Mouse (Mus musculus): ENCODE measurements around the gene Itsn2.
"Not testable (repeated sequence)": the region's sequence is repeated elsewhere in the genome, so short reads cannot be mapped to it uniquely, and the experiment has no call there.

Itsn2 gene

DNA sequence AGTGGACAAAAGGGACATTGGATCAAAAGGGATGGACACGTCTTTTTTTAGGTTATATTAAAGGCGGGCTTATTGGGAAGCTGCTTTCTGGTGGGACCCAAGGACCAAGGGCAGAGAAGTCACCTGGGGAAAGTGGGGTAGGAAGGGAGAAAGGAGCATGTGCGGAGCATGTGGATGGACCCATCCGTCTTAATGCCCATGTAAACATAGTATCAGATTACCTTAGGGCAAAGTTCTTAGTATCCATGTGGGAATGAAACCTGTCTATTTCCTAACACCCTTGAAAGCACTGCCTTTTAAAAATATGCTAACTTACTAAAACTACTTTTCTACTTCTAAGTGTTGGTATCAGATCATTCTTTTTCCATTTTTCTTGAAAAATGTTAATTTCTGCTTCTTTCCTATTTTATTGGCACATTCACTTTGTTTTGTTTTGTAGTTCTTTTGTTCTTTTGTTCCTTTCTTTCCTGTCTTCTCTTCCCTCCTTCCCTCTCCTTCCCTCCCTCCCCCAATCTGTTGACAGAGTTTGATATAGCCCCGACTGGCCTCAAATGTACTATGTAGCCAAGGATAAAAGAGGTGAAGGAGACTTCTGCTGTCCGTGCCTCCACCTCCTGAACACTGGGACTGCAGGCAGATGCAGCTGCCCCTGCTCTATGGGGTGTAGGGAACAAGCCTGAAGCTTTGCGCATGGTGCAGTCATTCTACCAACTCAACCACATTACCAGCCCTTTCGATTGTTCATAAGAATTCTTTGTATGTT is 6.4 kb downstream of the Itsn2 start:
- DNase-seq (ENCODE audit: low read depth, low spot score) = no peak

DNA sequence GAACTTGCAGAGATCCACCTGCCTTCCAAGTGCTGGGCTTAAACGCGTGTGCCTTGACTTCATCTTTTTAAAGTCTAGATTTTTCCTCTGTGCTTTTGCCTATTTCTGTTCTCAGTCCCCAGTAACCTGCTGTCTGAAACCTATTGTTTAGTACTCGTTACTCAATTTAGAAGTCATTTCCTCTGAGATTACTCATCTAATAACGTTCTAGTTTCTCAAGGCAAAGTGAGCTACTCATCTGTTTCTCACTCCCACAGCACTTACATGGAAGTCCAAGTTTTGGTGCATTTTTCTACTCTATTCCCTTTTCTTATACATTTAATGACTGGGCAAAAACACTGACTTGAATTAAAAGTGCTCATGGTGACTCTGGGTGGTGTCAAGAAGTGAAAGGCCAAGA is 7.3 kb downstream of the Itsn2 start:
- no peak for DNase-seq (ENCODE audit: low read depth, low spot score)

DNA sequence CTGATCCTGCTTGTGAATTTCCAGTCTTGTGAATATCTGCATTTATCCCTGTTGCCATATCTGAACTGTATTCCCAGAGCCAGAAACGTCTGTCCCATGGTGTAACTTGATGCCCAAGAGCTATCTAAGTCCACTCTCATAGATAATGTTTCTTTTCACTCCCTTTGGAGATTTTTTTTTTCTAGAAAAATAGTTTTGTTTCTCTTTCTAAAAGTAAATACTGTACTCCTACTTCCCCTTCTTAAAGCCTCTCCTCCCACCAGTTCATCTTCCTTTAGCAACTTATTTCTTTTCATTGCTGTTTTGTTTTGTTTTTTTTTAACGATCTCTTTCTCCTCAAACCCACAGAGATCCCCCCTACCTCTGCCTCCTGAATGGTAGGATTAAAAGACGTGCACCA is 14.2 kb downstream of the Itsn2 start:
- DNase-seq (ENCODE audit: low read depth, low spot score) = no peak

DNA sequence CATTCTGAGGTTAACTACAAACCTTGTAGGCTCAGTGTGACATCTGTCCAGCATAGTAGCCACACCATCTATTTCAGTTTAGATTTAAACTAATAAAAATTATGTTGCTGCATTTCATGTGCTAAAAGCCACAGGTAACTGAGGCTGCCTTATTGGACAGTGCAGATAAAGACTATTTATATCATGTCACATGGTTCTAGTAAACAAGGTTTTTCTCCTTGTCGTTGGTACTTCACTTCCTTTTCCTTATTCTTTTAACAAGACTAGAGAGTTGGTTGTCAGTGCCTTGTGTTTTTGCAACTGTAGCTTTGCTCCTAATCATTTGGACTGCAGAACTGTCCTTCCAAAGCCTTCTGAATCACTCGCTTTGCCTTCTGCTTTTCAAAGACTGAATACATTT is 22.3 kb downstream of the Itsn2 start:
- no peak for DNase-seq (ENCODE audit: low read depth, low spot score)

DNA sequence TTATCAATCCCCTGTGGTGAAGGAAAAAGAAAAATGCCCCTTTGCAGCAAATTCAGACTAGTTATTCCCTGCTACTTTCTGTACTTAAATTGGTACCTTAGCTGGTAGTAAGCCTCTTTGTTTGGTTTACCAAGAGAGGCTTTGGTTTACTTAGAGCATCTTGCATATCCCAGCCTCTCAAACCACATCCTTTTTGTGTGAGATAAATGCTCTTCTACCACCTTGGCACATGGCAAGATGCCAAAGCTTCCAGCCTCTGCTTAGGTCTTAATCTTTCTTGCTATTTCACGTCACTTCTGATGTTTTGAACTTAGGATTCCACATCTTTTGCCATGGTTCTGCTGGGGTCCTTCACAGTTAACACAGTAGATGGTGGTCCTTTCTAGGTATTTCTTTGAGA is 31.8 kb downstream of the Itsn2 start:
- no peak for DNase-seq (ENCODE audit: low read depth, low spot score)

- no peak for DNase-seq (ENCODE audit: low read depth, low spot score)
These were observed 40.5 kb downstream of the Itsn2 start for GRCm38 (mm10) chr12:4632957-4633356.

DNA sequence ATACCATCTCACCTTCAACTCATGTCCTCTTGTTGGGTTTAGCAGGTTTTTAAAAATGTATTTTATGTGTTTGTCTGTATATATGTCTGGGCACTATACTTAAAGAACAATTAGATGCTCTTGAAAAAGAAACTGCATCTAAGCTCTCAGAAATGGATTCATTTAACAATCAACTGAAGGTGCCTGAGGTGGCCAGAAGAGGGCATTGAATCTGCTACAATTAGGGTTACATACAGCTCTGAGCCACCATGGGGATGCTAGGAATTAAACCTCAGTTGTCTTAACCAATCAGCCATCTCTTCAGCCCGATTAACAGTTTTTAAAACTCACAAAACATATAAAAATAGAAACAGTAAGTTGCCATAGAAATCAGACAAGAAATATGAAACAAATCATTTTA is 46.0 kb downstream of the Itsn2 start:
- no peak for DNase-seq (ENCODE audit: low read depth, low spot score)

GRCm38 (mm10) chr12:4640737-4641136 is 48.3 kb downstream of the Itsn2 start:
- DNase-seq (ENCODE audit: low read depth, low spot score) = no peak

DNA sequence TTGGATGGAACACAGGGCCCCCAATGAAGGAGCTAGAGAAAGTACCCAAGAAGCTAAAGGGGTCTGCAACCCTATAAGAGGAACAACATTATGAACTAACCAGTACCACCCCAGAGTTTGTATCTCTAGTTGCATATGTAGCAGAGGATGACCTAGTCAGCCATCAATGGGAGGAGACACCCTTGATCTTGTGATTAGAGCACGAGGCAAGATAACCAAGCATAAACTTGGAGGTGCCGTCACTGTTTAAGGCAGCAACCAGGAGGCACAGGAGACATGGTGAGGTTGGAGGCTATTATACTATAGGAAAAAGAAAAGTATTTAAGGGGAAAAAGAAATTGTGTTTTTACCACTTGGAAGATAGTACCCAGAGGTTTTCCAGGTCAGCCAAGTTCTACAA is 64.4 kb downstream of the Itsn2 start:
- DNase-seq (ENCODE audit: low read depth, low spot score) = no peak

- DNase-seq (ENCODE audit: low read depth, low spot score) = no peak
These were observed 72.7 kb downstream of the Itsn2 start for GRCm38 (mm10) chr12:4664929-4665674.

- no peak for DNase-seq (ENCODE audit: low read depth, low spot score)
These were observed 73.2 kb downstream of the Itsn2 start for GRCm38 (mm10) chr12:4665675-4666037.

- DNase-seq (ENCODE audit: low read depth, low spot score) = no peak
These were observed 83.9 kb downstream of the Itsn2 start for GRCm38 (mm10) chr12:4676336-4676735.

DNA sequence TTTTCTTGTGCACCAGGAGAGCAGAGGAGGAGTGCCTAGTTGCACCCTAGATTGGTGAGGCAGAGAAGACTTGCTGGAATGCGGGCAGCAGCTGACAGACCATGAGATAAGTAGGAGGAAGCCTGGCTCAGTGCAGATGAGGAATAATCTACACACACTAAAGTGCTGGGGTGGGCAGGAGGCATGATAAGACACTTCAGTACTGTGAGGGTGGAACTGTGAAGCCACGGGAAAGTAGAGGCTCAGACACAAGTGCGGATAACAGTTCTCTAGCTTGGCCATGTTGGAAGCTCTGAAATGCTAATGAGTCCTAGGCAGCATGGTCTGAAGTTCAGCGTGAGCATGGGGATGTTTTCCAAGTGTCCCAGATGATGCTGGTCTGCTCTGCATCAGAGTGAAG is 87.5 kb downstream of the Itsn2 start:
- DNase-seq (ENCODE audit: low read depth, low spot score) = peak; percentile 49

DNA sequence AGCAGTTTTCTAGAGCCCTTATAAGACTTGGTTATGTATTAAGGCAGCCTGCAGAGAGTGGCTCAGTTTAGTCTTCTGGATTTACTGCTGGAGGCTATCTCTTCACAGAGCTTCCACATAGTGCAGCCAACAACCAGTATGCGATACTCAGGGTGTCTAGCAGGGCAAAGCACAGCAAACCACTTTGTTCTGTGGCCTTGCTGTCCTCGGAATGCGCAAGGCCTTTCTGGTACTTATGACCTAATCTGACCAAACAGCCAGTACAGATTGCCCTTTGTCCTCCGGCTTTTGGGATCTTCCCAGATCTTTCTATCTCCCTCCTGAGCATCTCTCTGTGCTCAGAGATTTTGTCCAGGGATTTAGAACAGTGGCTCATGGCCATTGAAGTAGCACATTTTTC is 93.0 kb downstream of the Itsn2 start:
- DNase-seq (ENCODE audit: low read depth, low spot score) = no peak

DNA sequence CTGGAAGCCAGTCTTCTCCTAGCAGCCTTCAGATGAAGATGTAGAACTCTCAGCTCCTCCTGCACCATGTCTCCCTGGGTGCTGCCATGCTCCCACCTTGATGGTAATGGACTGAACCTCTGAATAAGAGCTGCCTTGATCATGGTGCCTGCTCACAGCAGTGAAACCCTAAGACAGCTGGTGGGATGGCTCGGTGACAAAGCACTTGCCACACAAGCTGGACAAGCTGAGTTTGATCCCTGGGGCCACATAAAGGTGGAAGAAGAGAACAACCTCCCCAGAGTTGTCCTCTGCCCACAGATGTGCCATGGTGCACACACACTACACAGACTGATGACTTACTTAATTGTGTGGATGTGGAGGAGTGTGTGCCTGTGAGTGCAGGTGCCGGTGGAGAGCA is 95.9 kb downstream of the Itsn2 start:
- DNase-seq (ENCODE audit: low read depth, low spot score) = no peak

GRCm38 (mm10) chr12:4689341-4689740 is 96.9 kb downstream of the Itsn2 start:
- DNase-seq (ENCODE audit: low read depth, low spot score) = no peak

DNA sequence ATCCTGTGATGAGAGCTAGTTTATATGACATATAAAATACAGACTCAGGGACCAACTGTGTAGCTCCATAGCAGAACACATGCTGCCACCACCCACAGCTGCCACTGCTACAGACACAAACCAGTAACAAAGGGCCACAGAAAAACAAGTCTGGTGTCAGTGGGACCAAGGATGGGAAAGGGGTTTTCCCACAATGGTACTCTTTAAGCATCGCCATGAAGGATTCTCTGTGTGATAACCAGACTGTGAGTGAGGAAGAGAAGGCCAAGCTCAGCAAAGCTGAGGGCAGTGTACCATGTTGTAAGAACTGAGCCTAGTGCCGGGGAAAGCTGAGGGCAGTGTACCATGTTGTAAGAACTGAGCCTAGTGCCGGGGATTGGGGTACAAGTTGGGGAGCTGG is 98.8 kb downstream of the Itsn2 start:
- DNase-seq (ENCODE audit: low read depth, low spot score) = no peak

- no peak for DNase-seq (ENCODE audit: low read depth, low spot score)
These were observed 102.1 kb downstream of the Itsn2 start for GRCm38 (mm10) chr12:4694534-4694933.

DNA sequence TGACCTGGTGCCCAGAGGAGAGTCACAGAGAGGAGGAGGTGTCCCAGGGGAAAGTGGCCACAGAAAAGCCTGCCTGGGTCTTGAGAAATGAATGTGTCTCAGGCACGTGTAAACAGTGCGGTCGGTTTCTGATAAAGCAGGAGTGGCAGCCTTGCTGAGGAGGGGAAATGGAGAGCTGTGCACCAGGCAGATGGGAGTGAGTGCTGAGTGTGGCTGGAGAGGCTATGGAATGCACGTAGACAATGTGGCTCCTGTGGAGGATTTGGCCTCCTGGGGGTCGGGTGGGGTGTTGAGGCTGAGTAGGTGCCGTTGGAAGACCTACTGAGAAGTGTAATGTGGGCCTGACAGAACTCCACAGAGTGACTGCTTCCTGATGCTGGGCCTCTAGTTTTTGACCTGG is 113.2 kb downstream of the Itsn2 start:
- DNase-seq (ENCODE audit: low read depth, low spot score) = not testable (repeated sequence)

DNA sequence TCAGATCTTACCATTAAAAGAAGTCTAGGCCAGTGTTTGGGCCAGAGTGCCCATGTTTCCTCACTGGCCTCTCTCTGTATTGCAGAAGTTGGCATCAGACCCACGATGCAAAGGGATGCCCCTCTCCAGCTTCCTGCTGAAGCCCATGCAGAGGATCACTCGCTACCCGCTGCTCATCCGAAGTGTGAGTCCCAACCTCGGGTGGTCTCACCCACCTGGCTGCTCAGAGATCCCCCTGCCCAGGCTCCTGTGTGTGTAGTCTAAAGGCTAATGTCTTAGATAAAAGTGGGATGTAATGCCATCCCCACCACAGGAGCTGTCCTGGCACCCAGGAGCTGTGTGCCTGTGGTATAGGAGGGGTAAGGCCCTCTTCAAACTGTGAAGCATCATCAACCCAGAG is 113.7 kb downstream of the Itsn2 start:
- no peak for DNase-seq (ENCODE audit: low read depth, low spot score)

DNA sequence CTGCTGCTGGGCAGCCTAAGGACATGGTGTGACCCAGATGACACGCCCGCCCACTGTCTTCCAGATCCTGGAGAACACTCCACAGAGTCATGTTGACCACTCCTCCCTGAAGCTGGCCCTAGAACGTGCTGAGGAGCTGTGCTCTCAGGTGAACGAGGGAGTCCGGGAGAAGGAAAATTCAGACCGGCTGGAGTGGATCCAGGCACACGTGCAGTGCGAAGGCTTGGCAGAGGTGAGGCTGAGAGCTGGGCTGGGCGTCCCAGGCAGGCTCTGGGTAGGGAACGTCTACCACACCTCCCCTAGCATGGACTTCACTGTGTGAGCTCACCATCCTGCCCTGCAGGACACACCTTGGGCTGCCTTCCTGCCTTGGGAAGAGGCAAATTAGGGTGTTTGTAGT is 114.5 kb downstream of the Itsn2 start:
- DNase-seq (ENCODE audit: low read depth, low spot score) = no peak

- no peak for DNase-seq (ENCODE audit: low read depth, low spot score)
These were observed 115.1 kb downstream of the Itsn2 start for GRCm38 (mm10) chr12:4707488-4708017.

DNA sequence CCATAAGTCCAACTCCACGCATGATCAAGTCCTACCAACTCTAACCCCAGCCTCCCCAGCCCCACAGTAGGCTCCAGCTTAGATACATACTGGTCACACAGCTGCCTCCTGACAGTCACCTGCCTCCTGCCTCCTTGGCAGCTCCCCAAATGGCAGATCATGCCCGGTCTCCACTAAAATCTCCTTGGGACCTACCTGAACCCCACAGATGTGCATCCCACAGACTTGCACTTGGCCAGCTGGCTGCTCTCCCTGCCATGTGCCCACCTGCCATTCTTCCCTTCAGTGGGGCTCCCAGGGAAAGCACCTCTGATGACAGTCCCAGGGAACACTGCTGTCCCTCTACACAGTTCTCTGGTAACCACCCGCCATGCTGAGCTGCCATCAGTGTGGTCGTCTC is 115.9 kb downstream of the Itsn2 start:
- DNase-seq (ENCODE audit: low read depth, low spot score) = no peak

All from c-Kit-negative CD71-positive TER-119-positive erythroid progenitor cells, embryonic 14.5 days (primary cell).